Mouse (Mus musculus): ENCODE data around the gene Frem2.

The Frem2 gene

GRCm38 (mm10) chr3:53611106-53611505 is 46.0 kb downstream of the Frem2 start:
- DNase-seq = no peak

GRCm38 (mm10) chr3:53609851-53610250 is 47.3 kb downstream of the Frem2 start:
- DNase-seq = no peak

GRCm38 (mm10) chr3:53600140-53600539 is 57.0 kb downstream of the Frem2 start:
- DNase-seq = no peak

GRCm38 (mm10) chr3:53599315-53599714 is 57.8 kb downstream of the Frem2 start:
- DNase-seq = peak in 1 of 2 experiments; percentile 38

GRCm38 (mm10) chr3:53598153-53598800 is 58.9 kb downstream of the Frem2 start:
- peak in 1 of 2 experiments; percentile 49 for DNase-seq

- DNase-seq = no peak
These were observed 62.7 kb downstream of the Frem2 start for GRCm38 (mm10) chr3:53594471-53594870.

- no peak for DNase-seq
These were observed 63.4 kb downstream of the Frem2 start for GRCm38 (mm10) chr3:53593718-53594117.

- DNase-seq = no peak
These were observed 65.1 kb downstream of the Frem2 start for GRCm38 (mm10) chr3:53592036-53592435.

- DNase-seq = peak; percentile 83 to 85
These were observed 67.0 kb downstream of the Frem2 start for GRCm38 (mm10) chr3:53590139-53590621.

GRCm38 (mm10) chr3:53583248-53583647 is 73.9 kb downstream of the Frem2 start:
- DNase-seq = no peak

GRCm38 (mm10) chr3:53580596-53581254 is 76.4 kb downstream of the Frem2 start:
- DNase-seq = no peak

GRCm38 (mm10) chr3:53579121-53579704 is 77.9 kb downstream of the Frem2 start:
- DNase-seq = no peak

- no peak for DNase-seq
These were observed 80.6 kb downstream of the Frem2 start for GRCm38 (mm10) chr3:53576320-53577116.

GRCm38 (mm10) chr3:53574123-53574522 is 83.0 kb downstream of the Frem2 start:
- no peak for DNase-seq

GRCm38 (mm10) chr3:53571663-53572062 is 85.5 kb downstream of the Frem2 start:
- DNase-seq = no peak

GRCm38 (mm10) chr3:53564521-53564920 is 92.6 kb downstream of the Frem2 start:
- peak; percentile 56 to 65 for DNase-seq

GRCm38 (mm10) chr3:53563746-53564145 is 93.4 kb downstream of the Frem2 start:
- DNase-seq = peak; percentile 22 to 42

GRCm38 (mm10) chr3:53561813-53562212 is 95.3 kb downstream of the Frem2 start:
- no peak for DNase-seq

GRCm38 (mm10) chr3:53559056-53559455 is 98.1 kb downstream of the Frem2 start:
- no peak for DNase-seq

GRCm38 (mm10) chr3:53558230-53558629 is 98.9 kb downstream of the Frem2 start:
- DNase-seq = no peak

GRCm38 (mm10) chr3:53557388-53558214 is 99.6 kb downstream of the Frem2 start:
- DNase-seq = no peak

Data from kidney, postnatal 4 days (tissue).